Mouse (Mus musculus) hindbrain, embryonic 15.5 days (tissue): ENCODE results near the gene Diaph3. TPM values are rescaled to one million over a fixed set of nuclear protein-coding genes. Genes with fewer than 3 reads are reported as not detected.

Source experiments
- ATAC-seq: fragments of 200-750 bp; cut with Nextera tagmentation; 2 replicates; pipeline ENCODE4 v1.8.0; 2017; ENCODE audit warnings: low read depth, moderate number of reproducible peaks, moderate TSS enrichment; ENCODE audit not compliant: low FRiP score
- H3K27ac ChIP-seq: fragments of 300-500 bp; sonication (generic); replicated peaks from 2 replicates; pipeline ENCODE4 v1.5.1; 2015; ENCODE audit warnings: mild to moderate bottlenecking, inconsistent platforms
- H3K27me3 ChIP-seq: fragments of 300-500 bp; sonication (generic); 2 replicates; pipeline ENCODE4 v1.6.1; 2015; ENCODE audit warnings: control low read depth, inconsistent platforms
- H3K36me3 ChIP-seq: fragments of 300-500 bp; sonication (generic); 2 replicates; pipeline ENCODE4 v1.6.1; 2015; ENCODE audit warnings: control low read depth, inconsistent platforms
- H3K4me1 ChIP-seq: fragments of 300-500 bp; sonication (generic); replicated peaks from 2 replicates; pipeline ENCODE4 v1.6.1; 2015; ENCODE audit warnings: control low read depth, inconsistent platforms
- H3K4me2 ChIP-seq: fragments of 300-500 bp; sonication (generic); 2 replicates; pipeline ENCODE4 v1.6.1; 2015; ENCODE audit warnings: moderate library complexity, mild to moderate bottlenecking, inconsistent platforms
- H3K4me3 ChIP-seq: fragments of 300-500 bp; sonication (generic); 2 replicates; pipeline ENCODE4 v1.5.1; 2015; ENCODE audit warnings: mild to moderate bottlenecking, inconsistent platforms
- H3K9ac ChIP-seq: fragments of 300-500 bp; sonication (generic); 2 replicates; pipeline ENCODE4 v1.6.1; 2015; ENCODE audit warnings: inconsistent platforms
- H3K9me3 ChIP-seq: fragments of 300-500 bp; sonication (generic); 2 replicates; pipeline ENCODE4 v1.6.1; 2016; ENCODE audit warnings: control low read depth, inconsistent platforms
- WGBS: fragments of 180-500 bp; shearing (Covaris S2); methylation state at CpG from one replicate; pipeline ENCODE4 v1.1.7; 2015; 5-methylcytosine and 5-hydroxymethylcytosine counted together
- polyA plus RNA-seq: library from polyadenylated mRNA; unstranded; fragments of >200 nt; fragmentation: Nextera tagmentation; extraction: Ambion mirVana; gene quantifications from 2 replicates; pipeline ENCODE4 v1.2.1, GENCODE M21; 2015

Diaph3 gene
- polyA plus RNA-seq, 1 experiment from 2014 or later: 3.7 TPM

GRCm38 (mm10) chr14:86898898-86899297, 242.1 kb downstream of the Diaph3 start:
- no peak overlapping the region for H3K27ac ChIP-seq
- no peak overlapping the region for H3K9ac ChIP-seq
- no peak overlapping the region for H3K4me3 ChIP-seq
- H3K4me1 ChIP-seq: no peaks in the 10 kb centered on the region
- H3K4me2 ChIP-seq: no peak overlapping the region
- ATAC-seq: no peak
- no peaks in the 10 kb centered on the region for H3K36me3 ChIP-seq
- no peaks in the 10 kb centered on the region for H3K9me3 ChIP-seq
- H3K27me3 ChIP-seq: no peaks in the 10 kb centered on the region

- no peaks in the 10 kb centered on the region for H3K9me3 ChIP-seq
- no peak overlapping the region for H3K27ac ChIP-seq
- H3K4me1 ChIP-seq: no peaks in the 10 kb centered on the region
- H3K27me3 ChIP-seq: no peaks in the 10 kb centered on the region
- H3K9ac ChIP-seq: no peak overlapping the region
- no peak overlapping the region for H3K4me2 ChIP-seq
- no peaks in the 10 kb centered on the region for H3K36me3 ChIP-seq
- H3K4me3 ChIP-seq: no peak overlapping the region
- WGBS: 88% methylated on average over 3 of the region's 3 CpGs
- no peak for ATAC-seq
These were observed 251.8 kb downstream of the Diaph3 start for GRCm38 (mm10) chr14:86889070-86889804.

GRCm38 (mm10) chr14:86885417-86886098, 255.5 kb downstream of the Diaph3 start:
- H3K4me3 ChIP-seq: no peak overlapping the region
- no peaks in the 10 kb centered on the region for H3K27me3 ChIP-seq
- H3K9me3 ChIP-seq: no peaks in the 10 kb centered on the region
- no peaks in the 10 kb centered on the region for H3K4me1 ChIP-seq
- no peak for ATAC-seq
- no peaks in the 10 kb centered on the region for H3K36me3 ChIP-seq
- no peak overlapping the region for H3K27ac ChIP-seq
- WGBS: 80% methylated on average over 5 of the region's 5 CpGs
- no peak overlapping the region for H3K9ac ChIP-seq
- H3K4me2 ChIP-seq: no peak overlapping the region

- H3K36me3 ChIP-seq: no peaks in the 10 kb centered on the region
- no peak overlapping the region for H3K4me2 ChIP-seq
- H3K27ac ChIP-seq: no peak overlapping the region
These were observed 271.5 kb downstream of the Diaph3 start for GRCm38 (mm10) chr14:86869536-86869935.

GRCm38 (mm10) chr14:86867143-86867542, 273.9 kb downstream of the Diaph3 start:
- H3K9me3 ChIP-seq: no peaks in the 10 kb centered on the region
- no peak overlapping the region for H3K4me2 ChIP-seq
- no peak overlapping the region for H3K27ac ChIP-seq
- no peak overlapping the region for H3K9ac ChIP-seq
- no peak overlapping the region for H3K4me3 ChIP-seq
- H3K27me3 ChIP-seq: no peaks in the 10 kb centered on the region
- peak; percentile 88; the same call in 1 of the 2 replicates for ATAC-seq
- no peaks in the 10 kb centered on the region; the same call in 1 of the 2 replicates for H3K4me1 ChIP-seq
- no peaks in the 10 kb centered on the region for H3K36me3 ChIP-seq
- WGBS: 35% methylated on average over 3 of the region's 3 CpGs

More at GRCm38 (mm10) chr14:86869536-86869935, 271.5 kb downstream of the Diaph3 start:
- no peaks in the 10 kb centered on the region for H3K27me3 ChIP-seq
- WGBS: 76% methylated on average over 5 of the region's 5 CpGs
- H3K9me3 ChIP-seq: no peaks in the 10 kb centered on the region
- no peak overlapping the region for H3K4me3 ChIP-seq
- no peak overlapping the region for H3K9ac ChIP-seq
- ATAC-seq: peak; percentile 78
- no peaks in the 10 kb centered on the region; the same call in 1 of the 2 replicates for H3K4me1 ChIP-seq

GRCm38 (mm10) chr14:86864053-86864452, 277.0 kb downstream of the Diaph3 start:
- H3K4me3 ChIP-seq: no peak overlapping the region
- ATAC-seq: no peak
- no peaks in the 10 kb centered on the region; the same call in 1 of the 2 replicates for H3K4me1 ChIP-seq
- no peaks in the 10 kb centered on the region for H3K27me3 ChIP-seq
- no peak overlapping the region for H3K9ac ChIP-seq
- no peaks in the 10 kb centered on the region for H3K36me3 ChIP-seq
- H3K4me2 ChIP-seq: no peak overlapping the region
- H3K9me3 ChIP-seq: no peaks in the 10 kb centered on the region
- no peak overlapping the region for H3K27ac ChIP-seq
- 92% methylated on average over 3 of the region's 3 CpGs for WGBS

GRCm38 (mm10) chr14:86861277-86861946, 279.6 kb downstream of the Diaph3 start:
- ATAC-seq: no peak
- Histone ChIP-seq H3K9me3 (no peaks in the 10 kb centered on the region), H3K4me1 (no peaks in the 10 kb centered on the region; the same call in 1 of the 2 replicates), H3K9ac (no peak overlapping the region), H3K27ac (no peak overlapping the region), H3K4me2 (no peak overlapping the region), H3K36me3 (no peaks in the 10 kb centered on the region), H3K27me3 (no peaks in the 10 kb centered on the region), H3K4me3 (no peak overlapping the region)
- WGBS: 84% methylated on average over 11 of the region's 11 CpGs

- H3K9me3 ChIP-seq: no peaks in the 10 kb centered on the region
- no peaks in the 10 kb centered on the region for H3K4me1 ChIP-seq
- no peak overlapping the region for H3K4me2 ChIP-seq
- no peak overlapping the region for H3K27ac ChIP-seq
- H3K4me3 ChIP-seq: no peak overlapping the region
- no peaks in the 10 kb centered on the region for H3K27me3 ChIP-seq
- ATAC-seq: no peak
- H3K36me3 ChIP-seq: no peaks in the 10 kb centered on the region
- H3K9ac ChIP-seq: no peak overlapping the region
- WGBS: 90% methylated on average over 4 of the region's 4 CpGs
These were observed 293.8 kb downstream of the Diaph3 start for GRCm38 (mm10) chr14:86847154-86847810.

GRCm38 (mm10) chr14:86844075-86844474, 297.0 kb downstream of the Diaph3 start:
- no peaks in the 10 kb centered on the region for H3K27me3 ChIP-seq
- no peak overlapping the region for H3K9ac ChIP-seq
- WGBS: 89% methylated on average over 3 of the region's 3 CpGs
- no peak overlapping the region for H3K4me3 ChIP-seq
- ATAC-seq: no peak
- H3K9me3 ChIP-seq: no peaks in the 10 kb centered on the region
- H3K27ac ChIP-seq: no peak overlapping the region
- no peak overlapping the region for H3K4me2 ChIP-seq
- H3K36me3 ChIP-seq: no peaks in the 10 kb centered on the region
- no peaks in the 10 kb centered on the region for H3K4me1 ChIP-seq

GRCm38 (mm10) chr14:86837642-86838041, 303.4 kb downstream of the Diaph3 start:
- Histone ChIP-seq H3K4me1 (no peaks in the 10 kb centered on the region), H3K27ac (no peak overlapping the region), H3K4me3 (no peak overlapping the region), H3K36me3 (no peaks in the 10 kb centered on the region), H3K27me3 (no peaks in the 10 kb centered on the region), H3K4me2 (no peak overlapping the region), H3K9ac (no peak overlapping the region), H3K9me3 (no peaks in the 10 kb centered on the region)
- no peak for ATAC-seq
- WGBS: 65% methylated on average over 2 of the region's 2 CpGs

GRCm38 (mm10) chr14:86834851-86835250, 306.2 kb downstream of the Diaph3 start:
- H3K9me3 ChIP-seq: no peaks in the 10 kb centered on the region
- no peak overlapping the region for H3K4me2 ChIP-seq
- H3K36me3 ChIP-seq: no peaks in the 10 kb centered on the region
- ATAC-seq: no peak
- H3K27me3 ChIP-seq: no peaks in the 10 kb centered on the region
- no peak overlapping the region for H3K27ac ChIP-seq
- 89% methylated on average over 2 of the region's 2 CpGs for WGBS
- H3K9ac ChIP-seq: no peak overlapping the region
- no peak overlapping the region for H3K4me3 ChIP-seq
- H3K4me1 ChIP-seq: no peaks in the 10 kb centered on the region

GRCm38 (mm10) chr14:86834269-86834668, 306.8 kb downstream of the Diaph3 start:
- no peak overlapping the region for H3K4me3 ChIP-seq
- no peaks in the 10 kb centered on the region for H3K36me3 ChIP-seq
- ATAC-seq: no peak
- no peak overlapping the region for H3K4me2 ChIP-seq
- H3K9ac ChIP-seq: no peak overlapping the region
- no peaks in the 10 kb centered on the region for H3K4me1 ChIP-seq
- H3K27ac ChIP-seq: no peak overlapping the region
- no peaks in the 10 kb centered on the region for H3K9me3 ChIP-seq
- H3K27me3 ChIP-seq: no peaks in the 10 kb centered on the region
- 92% methylated on average over 6 of the region's 6 CpGs for WGBS
